Mouse (Mus musculus) thymus, postnatal 0 days (tissue): ENCODE measurements around the gene Pde3b. TPM values are rescaled to one million over a fixed set of nuclear protein-coding genes. Genes with fewer than 3 reads are reported as not detected.

ENCODE experiments used
- polyA plus RNA-seq: library from polyadenylated mRNA; unstranded; fragments of >200 nt; fragmentation: Nextera tagmentation; extraction: Ambion mirVana; gene quantifications from 2 replicates; pipeline ENCODE4 v1.2.1, GENCODE M21; 2015

Gene Pde3b
- polyA plus RNA-seq, 1 experiment from 2014 or later: 10.1 TPM

Other genes with a start within 250 kb of the Pde3b start
- 93.8 and 98.9 TPM in 2 replicates for gene Copb1, start 160.6 kb upstream of the Pde3b start, polyA plus RNA-seq
- gene Psma1, start 139.2 kb upstream of the Pde3b start, polyA plus RNA-seq: 459 and 475 TPM in 2 replicates
- 2.9 and 3.0 TPM in 2 replicates for gene Cyp2r1, start 147.7 kb downstream of the Pde3b start, polyA plus RNA-seq
- gene Calca, start 221.1 kb downstream of the Pde3b start, polyA plus RNA-seq: 12.0 and 13.4 TPM in 2 replicates